Mouse (Mus musculus) gastrocnemius, postnatal 4 days (tissue): ENCODE data around the gene Camk1d. TPM values are rescaled to one million over a fixed set of nuclear protein-coding genes. Genes with fewer than 3 reads are reported as not detected.

ENCODE experiments used
- DNase-seq, 2 experiments: peaks; one replicate each; pipeline ENCODE4 v3.0.0; 2021 to 2022; ENCODE audit warnings: low spot score in 2 of 2, mixed read lengths in 2 of 2
- total RNA-seq, 2 experiments: library from RNA; stranded (reverse); gene quantifications; 2 replicates each; pipeline ENCODE4 v1.2.3; 2021

Gene Camk1d
- total RNA-seq, 2 experiments from 2014 or later, result 6.4 to 8.2 TPM

DNA sequence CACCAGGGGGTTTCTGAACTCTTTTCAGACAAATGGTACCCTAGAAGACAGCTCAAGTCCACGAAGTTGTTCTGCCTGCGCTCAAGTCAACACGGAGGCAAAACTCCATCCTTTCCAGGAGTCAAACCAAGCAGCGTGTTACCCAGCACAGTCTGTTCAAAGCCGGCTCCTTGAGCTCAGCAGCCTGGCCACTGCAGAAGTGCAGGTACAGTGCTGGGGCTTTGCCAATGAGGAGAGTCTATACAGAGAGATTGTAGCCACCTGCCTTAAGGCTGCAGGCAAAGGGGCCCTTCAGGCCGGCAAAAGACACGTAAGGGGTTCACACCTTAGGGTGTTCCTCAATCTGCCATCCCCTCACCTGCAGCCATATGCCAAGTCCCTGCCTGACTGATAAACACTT lies 2.1 kb downstream of the Camk1d start:
- no peak for DNase-seq

DNA sequence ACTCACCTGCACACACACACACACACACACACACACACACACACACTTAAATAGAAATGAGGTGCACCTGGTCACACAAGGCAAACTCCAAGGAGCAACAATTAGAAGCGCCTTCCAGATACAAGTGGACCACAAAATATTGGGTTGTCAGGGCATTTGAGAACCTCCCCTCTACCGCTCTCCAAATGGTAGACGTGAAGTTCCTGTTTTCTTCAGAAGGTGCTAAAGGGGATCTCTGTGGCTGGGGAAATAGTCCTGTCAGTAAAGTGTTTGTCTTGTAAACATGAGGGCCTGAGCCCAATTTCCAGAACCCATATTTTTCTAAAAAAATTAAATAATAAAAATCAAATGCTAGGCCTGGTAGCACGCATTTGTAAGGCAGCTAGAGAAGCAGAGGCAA lies 4.4 kb downstream of the Camk1d start:
- no peak for DNase-seq

GRCm38 (mm10) chr2:5707871-5708733 lies 6.2 kb downstream of the Camk1d start:
- DNase-seq, result no peak

DNA sequence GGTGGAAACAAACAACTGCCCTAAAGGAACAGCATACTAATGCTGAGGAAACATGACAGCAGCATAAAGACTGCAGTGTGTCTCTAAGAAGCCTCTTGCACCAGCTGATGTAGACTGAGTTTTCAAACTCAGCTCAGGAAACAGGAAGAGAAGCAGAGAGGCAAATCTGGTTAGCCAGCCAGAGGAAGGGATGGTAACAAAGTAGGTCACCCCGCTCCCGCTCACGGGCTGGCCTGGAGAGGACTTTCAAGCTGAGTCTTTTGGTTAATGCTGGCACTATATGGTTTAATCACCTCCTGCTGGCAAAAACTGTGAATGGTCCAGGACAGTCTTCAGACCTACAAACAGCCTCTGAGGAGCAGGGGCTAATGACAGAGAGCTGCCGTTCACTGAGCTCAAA lies 7.7 kb downstream of the Camk1d start:
- no peak for DNase-seq

- DNase-seq, result no peak
These were observed 11.9 kb downstream of the Camk1d start for GRCm38 (mm10) chr2:5702370-5702769.

DNA sequence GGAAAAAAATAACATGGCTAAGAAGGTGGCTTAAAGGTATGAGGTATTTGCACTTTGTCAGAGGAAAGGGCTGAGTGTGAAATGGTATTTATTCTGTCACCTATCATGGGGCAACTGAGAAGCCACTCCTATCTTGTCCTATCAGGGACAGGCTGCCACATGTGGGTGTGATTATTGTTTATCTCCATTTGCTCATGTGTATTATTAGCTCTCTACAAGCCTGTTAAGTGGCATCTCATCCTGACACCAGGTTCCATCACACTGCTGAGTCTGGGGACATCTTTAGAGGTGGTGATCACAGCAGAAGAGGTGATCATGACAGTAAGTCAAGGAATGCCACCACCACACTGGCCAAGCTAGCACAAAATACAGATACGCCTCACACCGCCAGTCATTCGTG lies 13.4 kb downstream of the Camk1d start:
- DNase-seq, result no peak

DNA sequence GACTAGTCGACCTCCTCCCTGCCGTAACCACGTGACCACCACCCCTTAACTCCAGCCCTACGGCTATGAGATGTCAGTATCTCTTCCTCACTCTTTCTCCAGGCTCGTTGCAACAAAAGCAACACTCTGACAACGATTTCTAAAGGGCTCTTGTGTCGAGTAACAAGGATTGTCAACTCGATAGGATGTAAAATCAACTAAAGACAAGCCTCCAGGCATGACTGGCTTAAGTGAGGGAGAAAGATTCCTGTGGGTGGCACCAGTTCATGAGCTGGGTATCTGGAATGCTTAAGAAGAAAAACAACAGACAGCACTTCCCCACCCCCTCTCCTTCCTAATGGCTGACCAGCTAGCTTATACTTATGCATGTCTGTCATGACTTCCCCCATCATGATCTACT lies 15.9 kb downstream of the Camk1d start:
- no peak for DNase-seq

DNA sequence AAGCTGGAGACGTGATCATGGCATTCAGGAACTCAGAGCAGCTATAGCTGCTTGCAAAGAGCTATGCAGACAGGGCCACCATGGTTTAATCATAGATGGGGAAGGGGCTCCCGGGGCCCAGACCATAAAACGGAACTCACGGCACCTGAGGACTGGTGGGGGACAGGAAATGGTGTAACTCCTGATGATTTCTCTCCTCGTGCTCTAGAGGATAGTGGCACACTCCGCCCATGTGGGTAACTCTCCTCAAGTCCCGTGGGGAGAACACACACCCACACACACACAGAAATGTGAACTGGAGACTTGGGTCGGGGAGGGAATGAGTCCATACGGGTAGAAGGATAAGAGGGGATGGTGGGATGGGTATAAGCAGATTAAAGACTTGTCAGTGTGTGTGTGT lies 20.2 kb downstream of the Camk1d start:
- DNase-seq, result no peak

- DNase-seq, result no peak
These were observed 22.6 kb downstream of the Camk1d start for GRCm38 (mm10) chr2:5691729-5692128.

- no peak for DNase-seq
These were observed 30.9 kb downstream of the Camk1d start for GRCm38 (mm10) chr2:5683366-5683765.

DNA sequence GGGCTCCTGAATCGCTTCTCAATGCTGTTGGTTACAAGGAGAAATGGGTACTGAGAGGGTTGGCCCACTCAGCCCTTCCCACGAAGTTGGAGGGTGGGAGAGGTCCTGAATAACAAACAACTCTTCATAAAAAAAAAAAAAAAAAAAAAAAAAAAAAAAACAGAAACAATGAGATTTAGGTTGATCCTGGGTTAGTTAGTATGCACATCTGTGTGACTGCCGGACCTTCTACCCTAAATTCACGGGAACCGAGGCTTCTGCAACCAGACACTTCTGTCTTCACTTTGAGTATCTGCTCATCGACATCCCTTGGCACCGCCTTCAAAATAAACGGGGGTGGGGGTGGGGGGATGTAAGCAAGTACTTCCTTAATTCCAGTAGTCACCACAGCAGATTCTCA lies 32.4 kb downstream of the Camk1d start:
- DNase-seq, result no peak

DNA sequence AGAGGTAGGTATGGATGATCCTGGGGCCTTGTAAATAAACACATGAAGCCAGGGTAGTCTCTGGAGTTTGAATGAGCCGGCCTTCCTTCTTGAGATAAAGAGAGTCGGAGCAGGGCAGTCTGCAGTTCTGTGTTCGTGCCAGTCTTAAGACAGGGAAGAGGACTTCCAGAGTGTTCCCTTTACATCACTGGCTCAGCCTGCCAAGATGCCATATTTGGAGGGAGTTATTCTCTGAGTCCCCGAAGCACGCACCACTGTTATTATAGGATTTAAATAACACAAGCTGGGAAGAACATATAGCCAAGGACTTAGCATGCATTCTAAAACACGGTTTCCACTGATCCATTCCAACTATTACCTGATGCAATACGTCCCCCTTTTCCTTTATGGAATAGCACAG lies 33.0 kb downstream of the Camk1d start:
- no peak for DNase-seq

DNA sequence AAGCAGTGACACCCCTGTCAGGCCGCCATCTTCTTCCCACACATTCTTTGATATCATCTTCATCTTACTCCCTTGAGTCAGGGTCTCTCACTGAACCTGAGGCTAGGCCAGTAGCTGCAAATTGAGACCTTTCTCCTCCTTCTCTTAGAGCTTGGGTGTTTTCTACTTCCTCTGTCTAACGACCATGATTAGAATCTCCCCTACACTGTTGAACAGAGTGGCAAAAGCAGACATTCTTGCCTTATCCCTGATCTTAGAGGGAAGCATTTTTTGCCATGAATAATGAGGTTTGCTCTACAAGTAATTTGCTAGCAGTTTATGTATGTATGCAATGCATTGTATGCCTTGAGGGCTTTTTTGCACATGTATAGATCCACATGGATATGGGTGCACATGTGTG lies 35.3 kb downstream of the Camk1d start:
- DNase-seq, result no peak

GRCm38 (mm10) chr2:5677472-5677871 lies 36.8 kb downstream of the Camk1d start:
- no peak for DNase-seq

- DNase-seq, result no peak
These were observed 37.5 kb downstream of the Camk1d start for GRCm38 (mm10) chr2:5676786-5677185.

- no peak for DNase-seq
These were observed 38.2 kb downstream of the Camk1d start for GRCm38 (mm10) chr2:5676143-5676483.

- no peak for DNase-seq
These were observed 38.7 kb downstream of the Camk1d start for GRCm38 (mm10) chr2:5675431-5676142.

DNA sequence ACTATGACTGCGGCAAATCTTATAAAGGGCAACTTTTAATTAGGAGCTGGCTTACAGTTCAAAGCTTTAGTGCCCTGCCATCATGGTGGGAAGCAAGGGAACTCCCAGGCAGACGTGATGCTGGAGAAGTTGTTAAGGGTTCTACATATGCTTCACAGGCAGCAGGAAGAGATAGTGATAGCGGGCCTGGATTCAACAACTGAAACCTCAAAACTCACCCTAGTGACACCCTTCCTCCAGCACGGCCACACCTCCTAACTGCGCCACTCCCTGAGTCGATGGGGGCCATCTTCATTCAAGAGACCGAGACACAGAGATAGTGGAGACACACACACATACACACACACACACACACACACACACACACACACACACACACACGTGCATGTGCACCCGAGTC lies 39.8 kb downstream of the Camk1d start:
- no peak for DNase-seq

GRCm38 (mm10) chr2:5673816-5674215 lies 40.5 kb downstream of the Camk1d start:
- no peak for DNase-seq

GRCm38 (mm10) chr2:5672906-5673589 lies 41.3 kb downstream of the Camk1d start:
- DNase-seq, result no peak

DNA sequence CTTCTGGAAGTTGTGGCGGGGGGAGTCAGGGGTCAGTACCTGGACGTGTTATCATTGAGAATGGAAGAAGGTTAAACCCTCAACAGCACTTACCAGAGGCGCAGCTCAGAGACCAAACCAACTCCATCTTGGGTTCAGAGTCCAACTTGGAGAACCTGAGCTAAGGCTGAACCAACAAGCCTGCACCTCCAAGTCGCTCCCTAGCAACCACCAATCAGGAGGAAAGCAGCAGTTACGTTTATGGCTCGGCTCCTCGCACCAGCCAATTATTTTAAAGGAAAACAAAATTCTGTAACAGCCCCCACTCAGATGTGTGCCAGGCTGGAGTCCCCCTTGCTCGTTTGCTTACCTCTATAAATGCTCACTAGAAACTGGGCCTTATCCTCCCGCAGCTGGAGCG lies 44.2 kb downstream of the Camk1d start:
- DNase-seq, result no peak

DNA sequence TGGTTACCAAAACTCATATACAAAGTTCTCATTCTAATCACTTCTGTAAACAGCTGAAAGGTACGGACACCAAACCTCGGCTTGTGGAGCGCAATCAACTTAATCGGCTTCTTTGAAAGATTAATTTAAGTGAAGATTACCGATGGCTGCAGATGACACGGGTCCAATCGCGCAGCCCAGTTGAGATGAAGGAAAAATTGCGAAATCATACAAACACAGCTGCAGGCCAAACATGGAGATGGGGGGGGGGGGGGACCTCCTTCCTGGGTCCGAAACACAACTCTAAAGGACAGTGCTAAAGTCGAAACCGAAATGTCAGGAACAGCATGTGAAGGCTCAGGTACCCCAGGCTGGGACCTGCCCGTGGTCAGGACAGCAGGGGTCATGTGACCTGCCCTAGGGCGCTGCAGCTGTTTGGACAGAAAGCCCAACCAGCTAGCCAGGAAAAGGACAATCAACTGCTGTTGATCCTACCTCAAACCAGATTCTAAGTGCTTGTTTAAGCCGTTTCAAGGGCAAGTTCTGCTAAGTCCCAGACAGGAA lies 44.7 kb downstream of the Camk1d start:
- DNase-seq, result no peak
